24 mouse cellular contexts compared by ENCODE assay signal in the genomic region with DNA sequence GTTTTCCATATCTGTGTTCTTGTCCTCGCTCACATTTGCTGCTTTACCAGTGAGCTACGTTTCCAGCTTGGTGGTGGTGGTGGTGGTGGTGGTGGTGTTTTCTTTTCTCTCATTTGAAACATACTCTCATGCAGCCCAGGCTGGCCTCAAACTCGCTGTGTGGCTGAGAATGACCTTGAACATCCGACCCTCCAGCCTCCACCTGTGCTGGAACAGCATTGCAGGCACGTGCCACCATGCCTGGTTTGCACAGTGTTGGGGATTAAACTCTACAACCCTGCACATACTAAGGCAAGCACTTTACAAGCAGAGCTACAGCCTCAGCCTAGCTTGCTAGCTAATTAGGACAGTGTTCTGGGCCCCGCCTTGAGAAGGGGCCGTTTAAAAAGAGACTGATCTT. TPM values are rescaled to one million over a fixed set of nuclear protein-coding genes. Genes with fewer than 3 reads are reported as not detected.
"Had no signal": no experiment of that assay in that cellular context is flagged by ENCODE, and none has a peak within 500 bp of the region (broad histone marks: within the 10 kb centered on the region; RNA-seq: fewer than 3 reads in every experiment).

No protein-coding gene starts in this region.

- H3K4me3 ChIP-seq: liver, embryonic 15.5 days; lung, embryonic 15.5 days; midbrain, embryonic 12.5 days; neural tube, embryonic 12.5 days had no signal

- H3K36me3 ChIP-seq: liver, embryonic 15.5 days; lung, embryonic 15.5 days; midbrain, embryonic 12.5 days; neural tube, embryonic 12.5 days had no signal

- H3K27ac ChIP-seq: liver, embryonic 15.5 days; lung, embryonic 15.5 days; macrophage; midbrain, embryonic 12.5 days; neural tube, embryonic 12.5 days had no signal

- ATAC-seq: liver, postnatal 0 days; lung, postnatal 0 days; midbrain, embryonic 16.5 days had no signal

- H3K9me3 ChIP-seq: liver, embryonic 15.5 days; lung, embryonic 15.5 days; megakaryocyte, embryonic 14.5 days; midbrain, embryonic 12.5 days; neural tube, embryonic 12.5 days had no signal

- H3K27me3 ChIP-seq: liver, embryonic 15.5 days; lung, embryonic 15.5 days; midbrain, embryonic 12.5 days; neural tube, embryonic 12.5 days had no signal

- DNase-seq: liver, postnatal 0 days; lung, adult 2 months; lung, postnatal 14 days; lung, postnatal 36 days; midbrain, embryonic 14.5 days; right cerebral cortex, postnatal 14 days; thymus, adult 2 months; thymus, postnatal 25 days; thymus, postnatal 4 days had no signal

- H3K4me1 ChIP-seq: liver, embryonic 15.5 days; lung, embryonic 15.5 days; megakaryocyte, embryonic 14.5 days; neural tube, embryonic 12.5 days had no signal

- H3K9ac ChIP-seq: liver, embryonic 15.5 days; liver, postnatal 0 days; lung, embryonic 15.5 days; midbrain, embryonic 12.5 days; neural tube, embryonic 12.5 days had no signal

- H3K4me2 ChIP-seq: liver, embryonic 15.5 days; lung, embryonic 15.5 days; midbrain, embryonic 12.5 days; neural tube, embryonic 12.5 days had no signal

RNA-seq across cellular contexts. Expression of a gene that starts 18.3 kb away (rescaled TPM):
- total RNA-seq: megakaryocyte progenitor cell, adult 5-6 weeks; monocyte, adult 5-6 weeks; neutrophil, adult 5-6 weeks had no signal
- polyA plus RNA-seq: liver, embryonic 15.5 days; liver, postnatal 0 days; lung, adult 2 months; lung, embryonic 15.5 days; lung, postnatal 0 days; macrophage; midbrain, embryonic 12.5 days; midbrain, embryonic 14.5 days; midbrain, embryonic 16.5 days; neural tube, embryonic 12.5 days; neural tube, embryonic 14.5 days; spleen, adult 2 months; stomach, embryonic 16.5 days; testis, adult 2 months had no signal
